In the genomic region with DNA sequence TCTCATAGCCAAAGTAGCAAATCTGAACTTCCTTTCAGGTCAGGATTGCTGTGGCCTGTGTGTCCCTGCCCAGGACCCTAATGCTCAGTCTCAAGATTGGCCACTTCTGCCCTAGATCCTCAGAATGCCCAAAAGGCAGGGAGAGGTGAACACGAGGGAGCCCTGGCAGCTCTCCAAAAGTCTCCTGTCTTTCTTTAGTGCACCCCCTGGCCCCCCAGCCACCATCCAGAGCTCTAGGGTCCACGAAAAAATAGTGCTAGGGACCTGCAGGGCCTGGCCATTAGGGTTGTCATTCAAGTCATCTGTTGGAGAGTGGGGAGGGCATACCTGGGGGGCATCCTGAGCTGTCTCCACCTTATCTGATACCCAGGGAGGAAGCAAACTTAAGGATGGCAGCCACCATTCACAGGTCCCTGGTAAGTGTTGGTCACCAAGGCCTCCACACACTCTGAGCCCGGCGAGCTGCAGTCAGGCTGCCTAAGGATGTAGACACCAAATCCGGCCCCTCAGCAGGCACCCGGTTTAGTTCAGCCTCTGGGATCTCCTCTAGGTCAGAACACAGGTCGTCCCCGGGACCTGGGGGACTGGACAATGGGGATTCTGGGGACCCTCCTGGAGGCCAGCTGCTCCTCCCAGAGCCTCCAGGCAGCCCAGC, we compare ENCODE assay signal across 8 mouse cellular contexts. TPM values are rescaled to one million over a fixed set of nuclear protein-coding genes. Genes with fewer than 3 reads are reported as not detected.
DNase-seq lines count a peak whose midpoint lies in the region; ATAC-seq and TF ChIP-seq lines count a peak whose summit lies in the region.

No protein-coding gene starts in this region.

- 61% methylated on average over 8 of the region's 8 CpGs for WGBS in heart, embryonic 11.5 days (ENCODE audit: insufficient replicate concordance)
- 61% methylated on average over 8 of the region's 8 CpGs for WGBS in hindbrain, embryonic 10.5 days
- WGBS in midbrain, embryonic 10.5 days: 54% methylated on average over 8 of the region's 8 CpGs

- no peak for ATAC-seq in heart, embryonic 11.5 days (replicated peaks; ENCODE audit: insufficient number of reproducible peaks, low FRiP score, low TSS enrichment)
- no peak for ATAC-seq in megakaryocyte progenitor cell, adult 5-6 weeks (replicated peaks; ENCODE audit: poor library complexity)
- ATAC-seq in erythroid progenitor cell, adult 5-6 weeks (replicated peaks; ENCODE audit: low FRiP score, poor library complexity, severe bottlenecking): no peak

- H3K9me3 ChIP-seq in heart, embryonic 11.5 days (replicated peaks; ENCODE audit: control insufficient read depth, low read length): no peaks in the 10 kb centered on the region
- H3K9me3 ChIP-seq in E14TG2a.4 (ENCODE audit: low read length): no peaks in the 10 kb centered on the region
- H3K9me3 ChIP-seq in hindbrain, embryonic 10.5 days: no peaks in the 10 kb centered on the region
- no peaks in the 10 kb centered on the region for H3K9me3 ChIP-seq in midbrain, embryonic 10.5 days (replicated peaks)

- peak overlapping the region; percentile 94 for H3K4me2 ChIP-seq in heart, embryonic 11.5 days

- intact Hi-C loops in heart, postnatal 14 days (cut with DNase I): no loop called here

- H3K4me3 ChIP-seq in heart, embryonic 11.5 days (ENCODE audit: low read depth, low read length): peak overlapping the region; percentile 81
- H3K4me3 ChIP-seq in E14TG2a.4 (replicated peaks; ENCODE audit: low read length): peak overlapping the region; percentile 86
- H3K4me3 ChIP-seq in hindbrain, embryonic 10.5 days: peak overlapping the region; percentile 78
- peak overlapping the region; percentile 84 for H3K4me3 ChIP-seq in midbrain, embryonic 10.5 days

- H3K9ac ChIP-seq in heart, embryonic 11.5 days (ENCODE audit: low read depth, low read length): peak overlapping the region; percentile 87; the same call in 1 of the 2 replicates

- DNase-seq in heart, postnatal 14 days: no peak
- no peak for DNase-seq in hindbrain, embryonic 10.5 days (ENCODE audit: low spot score)
- no peak for DNase-seq in midbrain, embryonic 10.5 days (ENCODE audit: low spot score)
- no peak for DNase-seq in adrenal gland, postnatal 14 days

- H3K27me3 ChIP-seq in heart, embryonic 11.5 days (ENCODE audit: control insufficient read depth, insufficient read depth, low read length): 0 out of 2 replicates have a peak, but pooled peaks cover 3% of the 10 kb centered on the region
- H3K27me3 ChIP-seq in E14TG2a.4 (ENCODE audit: insufficient read depth, low read length): peaks cover 69% of the 10 kb centered on the region
- peaks cover 6% of the 10 kb centered on the region for H3K27me3 ChIP-seq in hindbrain, embryonic 10.5 days (ENCODE audit: insufficient read depth, poor library complexity, severe bottlenecking)
- H3K27me3 ChIP-seq in midbrain, embryonic 10.5 days (ENCODE audit: low read depth, poor library complexity, severe bottlenecking): peaks cover 25% of the 10 kb centered on the region; the same call in 1 of the 2 replicates

- no peaks in the 10 kb centered on the region for H3K36me3 ChIP-seq in heart, embryonic 11.5 days (ENCODE audit: control insufficient read depth, insufficient read depth, low read length)
- peaks cover 20% of the 10 kb centered on the region for H3K36me3 ChIP-seq in E14TG2a.4 (ENCODE audit: insufficient read depth, low read length)
- peaks cover 19% of the 10 kb centered on the region for H3K36me3 ChIP-seq in hindbrain, embryonic 10.5 days
- peaks cover 8% of the 10 kb centered on the region for H3K36me3 ChIP-seq in midbrain, embryonic 10.5 days

- H3K27ac ChIP-seq in heart, embryonic 11.5 days (ENCODE audit: low read depth, low read length): no peak overlapping the region
- peak overlapping the region; percentile 96 for H3K27ac ChIP-seq in hindbrain, embryonic 10.5 days
- H3K27ac ChIP-seq in midbrain, embryonic 10.5 days (replicated peaks): peak overlapping the region; percentile 98

- no peak for TF ChIP-seq CTCF in E14TG2a.4 (conservative IDR thresholded peaks at IDR 0.05; ENCODE audit: low read length)

- H3K4me1 ChIP-seq in heart, embryonic 11.5 days (ENCODE audit: control insufficient read depth, insufficient read depth, low read length): peaks cover 22% of the 10 kb centered on the region
- peaks cover 32% of the 10 kb centered on the region for H3K4me1 ChIP-seq in E14TG2a.4 (replicated peaks; ENCODE audit: low read depth, low read length)
- H3K4me1 ChIP-seq in hindbrain, embryonic 10.5 days (replicated peaks): peaks cover 62% of the 10 kb centered on the region
- peaks cover 64% of the 10 kb centered on the region for H3K4me1 ChIP-seq in midbrain, embryonic 10.5 days

RNA-seq across cellular contexts. Expression of gene Hes6, which starts 2.1 kb away (rescaled TPM):
- polyA plus RNA-seq in heart, embryonic 11.5 days (2014; fragmentation: Nextera tagmentation; extraction: Ambion mirVana): 55.2 and 55.7 TPM in 2 replicates
- 10 to 100 TPM; 16.8 to 20.1 TPM for total RNA-seq in heart, postnatal 14 days (2021)
- 285 and 401 TPM in 2 replicates for polyA plus RNA-seq in hindbrain, embryonic 10.5 days (2016; fragmentation: Nextera tagmentation; extraction: Ambion mirVana)
- polyA plus RNA-seq in midbrain, embryonic 10.5 days (2016; fragmentation: Nextera tagmentation; extraction: Ambion mirVana): 213 and 329 TPM in 2 replicates
- total RNA-seq in megakaryocyte progenitor cell, adult 5-6 weeks (2015): 34.4 and 35.4 TPM in 2 replicates
- total RNA-seq in megakaryocyte progenitor cell, adult 5-6 weeks (2017): 30.4 and 39.6 TPM in 2 replicates
- 182 and 223 TPM in 2 replicates for total RNA-seq in adrenal gland, postnatal 14 days (2021)
- total RNA-seq in erythroid progenitor cell, adult 5-6 weeks (2015; ENCODE audit: low replicate concordance): 1.7 and 11.2 TPM in 2 replicates
- total RNA-seq in erythroid progenitor cell, adult 5-6 weeks (2017; ENCODE audit: low replicate concordance): 3.5 and 4.6 TPM in 2 replicates

RNA-seq across cellular contexts. Expression of gene Ilkap, which starts 13.1 kb away (rescaled TPM):
- 110 and 122 TPM in 2 replicates for polyA plus RNA-seq in heart, embryonic 11.5 days (2014; fragmentation: Nextera tagmentation; extraction: Ambion mirVana)
- 10 to 100 TPM; 45.4 to 46.7 TPM for total RNA-seq in heart, postnatal 14 days (2021)
- 165 and 173 TPM in 2 replicates for polyA plus RNA-seq in hindbrain, embryonic 10.5 days (2016; fragmentation: Nextera tagmentation; extraction: Ambion mirVana)
- 173 and 177 TPM in 2 replicates for polyA plus RNA-seq in midbrain, embryonic 10.5 days (2016; fragmentation: Nextera tagmentation; extraction: Ambion mirVana)
- total RNA-seq in megakaryocyte progenitor cell, adult 5-6 weeks (2015): 71.6 and 91.4 TPM in 2 replicates
- total RNA-seq in megakaryocyte progenitor cell, adult 5-6 weeks (2017): 120 and 137 TPM in 2 replicates
- total RNA-seq in adrenal gland, postnatal 14 days (2021): 99.4 and 110 TPM in 2 replicates
- total RNA-seq in erythroid progenitor cell, adult 5-6 weeks (2015; ENCODE audit: low replicate concordance): 82.2 and 110 TPM in 2 replicates
- total RNA-seq in erythroid progenitor cell, adult 5-6 weeks (2017; ENCODE audit: low replicate concordance): 101 and 110 TPM in 2 replicates

RNA-seq across cellular contexts. Expression of gene Erfe, which starts 45.5 kb away (rescaled TPM):
- polyA plus RNA-seq in heart, embryonic 11.5 days (2014; fragmentation: Nextera tagmentation; extraction: Ambion mirVana): 0.90 and 2.4 TPM in 2 replicates
- under 1 TPM; 0.15 to 0.41 TPM for total RNA-seq in heart, postnatal 14 days (2021)
- polyA plus RNA-seq in hindbrain, embryonic 10.5 days (2016; fragmentation: Nextera tagmentation; extraction: Ambion mirVana): 0.85 and 1.7 TPM in 2 replicates
- polyA plus RNA-seq in midbrain, embryonic 10.5 days (2016; fragmentation: Nextera tagmentation; extraction: Ambion mirVana): 0.42 and 1.2 TPM in 2 replicates
- total RNA-seq in megakaryocyte progenitor cell, adult 5-6 weeks (2015): 1.7 TPM in 1 of 2 replicates, not detected in the other
- 0.50 and 2.5 TPM in 2 replicates for total RNA-seq in megakaryocyte progenitor cell, adult 5-6 weeks (2017)
- total RNA-seq in adrenal gland, postnatal 14 days (2021): 7.3 and 9.1 TPM in 2 replicates
- total RNA-seq in erythroid progenitor cell, adult 5-6 weeks (2015; ENCODE audit: low replicate concordance): 5.4 and 16.9 TPM in 2 replicates
- 2.8 and 3.1 TPM in 2 replicates for total RNA-seq in erythroid progenitor cell, adult 5-6 weeks (2017; ENCODE audit: low replicate concordance)

RNA-seq across cellular contexts. Expression of gene Per2, which starts 47.4 kb away (rescaled TPM):
- polyA plus RNA-seq in heart, embryonic 11.5 days (2014; fragmentation: Nextera tagmentation; extraction: Ambion mirVana): 2.8 and 4.5 TPM in 2 replicates
- 10 to 100 TPM; 12.3 to 18.9 TPM for total RNA-seq in heart, postnatal 14 days (2021)
- polyA plus RNA-seq in hindbrain, embryonic 10.5 days (2016; fragmentation: Nextera tagmentation; extraction: Ambion mirVana): 1.9 and 2.4 TPM in 2 replicates
- polyA plus RNA-seq in midbrain, embryonic 10.5 days (2016; fragmentation: Nextera tagmentation; extraction: Ambion mirVana): 2.5 and 4.0 TPM in 2 replicates
- 7.0 and 7.8 TPM in 2 replicates for total RNA-seq in megakaryocyte progenitor cell, adult 5-6 weeks (2015)
- 4.0 and 4.4 TPM in 2 replicates for total RNA-seq in megakaryocyte progenitor cell, adult 5-6 weeks (2017)
- total RNA-seq in adrenal gland, postnatal 14 days (2021): 38.3 and 42.3 TPM in 2 replicates
- total RNA-seq in erythroid progenitor cell, adult 5-6 weeks (2015; ENCODE audit: low replicate concordance): 0.72 and 1.3 TPM in 2 replicates
- 0.45 and 0.90 TPM in 2 replicates for total RNA-seq in erythroid progenitor cell, adult 5-6 weeks (2017; ENCODE audit: low replicate concordance)
